Mouse (Mus musculus): ENCODE measurements at regions not wholly inside any gene's neighbourhood (a gene's known extent, or its start where the extent isn't known, plus 50 kb on each side); places are given as distances from the start of the nearest gene placed in this dataset.

GRCm38 (mm10) chr10:66885575-66885974, 210.3 kb upstream of the Jmjd1c start:
- TF ChIP-seq CTCF (IDR thresholded peaks at IDR 0.05; ENCODE audit: borderline replicate concordance, control insufficient read depth, extremely low read depth, insufficient read depth, low read length, poor library complexity) (no peak), POLR2A (IDR thresholded peaks at IDR 0.05; ENCODE audit: control insufficient read depth, extremely low read depth, insufficient read depth, low read length, poor library complexity) (no peak)
